Mouse (Mus musculus): ENCODE results near the gene Plac1. TPM values are rescaled to one million over a fixed set of nuclear protein-coding genes. Genes with fewer than 3 reads are reported as not detected.

Plac1 gene
- total and polyA plus RNA-seq, 3 experiments, result not detected

- Histone ChIP-seq H3K79me2 (ENCODE audit: control insufficient read depth, insufficient read depth, low read length, poor library complexity) (no peaks in the 10 kb centered on the region), H3K4me3 (ENCODE audit: control insufficient read depth in 1 of 2, insufficient read depth in 1 of 2, low read depth in 2 of 2, low read length in 2 of 2) (no peak overlapping the region), H3K4me1 (ENCODE audit: control insufficient read depth in 1 of 2, insufficient read depth in 2 of 2, low read length in 2 of 2) (peaks cover 0 to 7% of the 10 kb centered on the region in 2 experiments; a peak in 2 of 4 replicates), H3K27ac (ENCODE audit: control insufficient read depth, low read depth, low read length) (no peak overlapping the region), H3K9ac (ENCODE audit: control insufficient read depth, low read depth, low read length, poor library complexity, severe bottlenecking) (no peak overlapping the region), H3K9me3 (replicated peaks; ENCODE audit: insufficient read depth, low read length) (no peaks in the 10 kb centered on the region), H3K36me3 (ENCODE audit: control insufficient read depth in 1 of 2, insufficient read depth in 2 of 2, low read length in 2 of 2) (peaks cover 0 to 5% of the 10 kb centered on the region in 2 experiments; a peak in 2 of 4 replicates), H3K27me3 (ENCODE audit: control insufficient read depth in 1 of 2, insufficient read depth in 2 of 2, low read length in 2 of 2) (no peaks in the 10 kb centered on the region)
- no peak for TF ChIP-seq NELFE (IDR thresholded peaks at IDR 0.05; ENCODE audit: low read depth, low read length)
- no peak for DNase-seq (ENCODE audit: low read depth, low spot score)
Measured at GRCm38 (mm10) chrX:53093381-53093780, 146.5 kb downstream of the Plac1 start.

- H3K79me2 ChIP-seq (ENCODE audit: control insufficient read depth, insufficient read depth, low read length, poor library complexity), result no peaks in the 10 kb centered on the region
- peaks cover 0 to 7% of the 10 kb centered on the region in 2 experiments; a peak in 2 of 4 replicates for H3K36me3 ChIP-seq (ENCODE audit: control insufficient read depth in 1 of 2, insufficient read depth in 2 of 2, low read length in 2 of 2)
- H3K9ac ChIP-seq (ENCODE audit: control insufficient read depth, low read depth, low read length, poor library complexity, severe bottlenecking), result no peak overlapping the region
- H3K27ac ChIP-seq (ENCODE audit: control insufficient read depth, low read depth, low read length), result peak overlapping the region; percentile 60
- no peaks in the 10 kb centered on the region for H3K27me3 ChIP-seq (ENCODE audit: control insufficient read depth in 1 of 2, insufficient read depth in 2 of 2, low read length in 2 of 2)
- no peaks in the 10 kb centered on the region for H3K9me3 ChIP-seq (replicated peaks; ENCODE audit: insufficient read depth, low read length)
- no peak overlapping the region for H3K4me3 ChIP-seq (ENCODE audit: control insufficient read depth in 1 of 2, insufficient read depth in 1 of 2, low read depth in 2 of 2, low read length in 2 of 2)
- DNase-seq (ENCODE audit: low read depth, low spot score), result peak; percentile 70
- H3K4me1 ChIP-seq (ENCODE audit: control insufficient read depth in 1 of 2, insufficient read depth in 2 of 2, low read length in 2 of 2), result peaks cover 0 to 7% of the 10 kb centered on the region in 2 experiments; a peak in 2 of 4 replicates
- no peak for TF ChIP-seq HCFC1 (IDR thresholded peaks at IDR 0.05; ENCODE audit: low read depth, low read length)
- no peak for TF ChIP-seq CTCF (IDR thresholded peaks at IDR 0.05 in 2 of 3, conservative IDR thresholded peaks at IDR 0.05 in 1 of 3; ENCODE audit: control insufficient read depth in 1 of 3, insufficient read depth in 1 of 3, low read depth in 2 of 3, low read length in 3 of 3, poor library complexity in 1 of 3, severe bottlenecking in 1 of 3)
- TF ChIP-seq ZNF384 (IDR thresholded peaks at IDR 0.05; ENCODE audit: low read depth, low read length), result no peak
- no peak for TF ChIP-seq MAFK (IDR thresholded peaks at IDR 0.05; ENCODE audit: borderline replicate concordance, low read depth, low read length)
- TF ChIP-seq BHLHE40 (IDR thresholded peaks at IDR 0.05; ENCODE audit: borderline replicate concordance, low read depth, low read length), result no peak
- TF ChIP-seq ETS1 (IDR thresholded peaks at IDR 0.05; ENCODE audit: low read depth, low read length), result peak; percentile 61
- peak; percentile 50; the same call in 1 of the 2 replicates for TF ChIP-seq GATA1 (IDR thresholded peaks at IDR 0.05; ENCODE audit: low read depth, low read length)
- TF ChIP-seq MYC (IDR thresholded peaks at IDR 0.05; ENCODE audit: low read depth, low read length), result 0 out of 2 replicates have a peak, but pooled peaks have one; percentile 29
- TF ChIP-seq GABPA (IDR thresholded peaks at IDR 0.05; ENCODE audit: low read depth, low read length), result no peak
- TF ChIP-seq TCF12 (IDR thresholded peaks at IDR 0.05; ENCODE audit: low read depth, low read length), result peak; percentile 48; the same call in 1 of the 2 replicates
- peak; percentile 42 for TF ChIP-seq TAL1 (IDR thresholded peaks at IDR 0.05; ENCODE audit: low read length)
- no peak for TF ChIP-seq JUND (IDR thresholded peaks at IDR 0.05; ENCODE audit: low read depth, low read length)
- no peak for TF ChIP-seq E2F4 (IDR thresholded peaks at IDR 0.05; ENCODE audit: borderline replicate concordance, low read depth, low read length)
- TF ChIP-seq USF2 (IDR thresholded peaks at IDR 0.05; ENCODE audit: borderline replicate concordance in 1 of 2, insufficient read depth in 1 of 2, low read depth in 1 of 2, low read length in 2 of 2), result no peak
- TF ChIP-seq ZKSCAN1 (IDR thresholded peaks at IDR 0.05; ENCODE audit: low read depth, low read length), result no peak
- TF ChIP-seq USF1 (IDR thresholded peaks at IDR 0.05; ENCODE audit: low read depth, low read length), result no peak
- peak; percentile 69 for TF ChIP-seq MYB (IDR thresholded peaks at IDR 0.05; ENCODE audit: low read depth, low read length)
- TF ChIP-seq EP300 (IDR thresholded peaks at IDR 0.05; ENCODE audit: low read depth in 1 of 2, low read length in 2 of 2), result peak; percentile 44 to 92; a peak in 3 of 4 replicates
- TF ChIP-seq RCOR1 (IDR thresholded peaks at IDR 0.05; ENCODE audit: low read depth, low read length), result no peak
- no peak for TF ChIP-seq NRF1 (IDR thresholded peaks at IDR 0.05; ENCODE audit: insufficient read depth, low read depth, low read length, poor library complexity, severe bottlenecking)
- TF ChIP-seq ZC3H11A (IDR thresholded peaks at IDR 0.05; ENCODE audit: low read depth, low read length), result no peak
- TF ChIP-seq POLR2AphosphoS5 (IDR thresholded peaks at IDR 0.05; ENCODE audit: borderline replicate concordance, low read depth, low read length), result no peak
- TF ChIP-seq MAX (IDR thresholded peaks at IDR 0.05; ENCODE audit: low read length), result no peak
- no peak for TF ChIP-seq MEF2A (IDR thresholded peaks at IDR 0.05; ENCODE audit: extremely low read depth, insufficient replicate concordance, low read depth, low read length, poor library complexity, severe bottlenecking)
- TF ChIP-seq SMC3 (IDR thresholded peaks at IDR 0.05; ENCODE audit: low read depth, low read length), result no peak
- no peak for TF ChIP-seq POLR2AphosphoS2 (IDR thresholded peaks at IDR 0.05; ENCODE audit: low read length)
- TF ChIP-seq RAD21 (IDR thresholded peaks at IDR 0.05; ENCODE audit: low read depth, low read length), result no peak
- no peak for TF ChIP-seq UBTF (IDR thresholded peaks at IDR 0.05; ENCODE audit: borderline replicate concordance, insufficient read depth, low read depth, low read length)
- TF ChIP-seq NELFE (IDR thresholded peaks at IDR 0.05; ENCODE audit: low read depth, low read length), result no peak
Measured at GRCm38 (mm10) chrX:53088663-53089292, 151.1 kb downstream of the Plac1 start.
